In genomic region chr17:30222837-30223236, GRCm38 (mm10) we compare ENCODE assay signal across 20 mouse cellular contexts.
A peak's percentile ranks its signal among the peaks of the same experiment; 100 is the strongest.
DNase-seq lines count a peak whose midpoint lies in the region; ATAC-seq lines count a peak whose summit lies in the region.
"Had no signal": no experiment of that assay in that cellular context is flagged by ENCODE, and none has a peak within 500 bp of the region (broad histone marks: within the 10 kb centered on the region; RNA-seq: fewer than 3 reads in every experiment).

No protein-coding gene starts in this region.

- ATAC-seq in hindbrain, embryonic 12.5 days (ENCODE audit: low FRiP score): no peak
- ATAC-seq in hindbrain, embryonic 13.5 days (ENCODE audit: low FRiP score): no peak
- ATAC-seq in midbrain, embryonic 12.5 days (ENCODE audit: low FRiP score, low read depth): no peak
- no peak for ATAC-seq in midbrain, embryonic 15.5 days (replicated peaks)
- ATAC-seq: forebrain, embryonic 14.5 days had no signal

- 62% methylated on average over 12 of the region's 12 CpGs for WGBS in hindbrain, embryonic 12.5 days
- WGBS in hindbrain, embryonic 13.5 days: 37% methylated on average over 12 of the region's 12 CpGs
- 46% methylated on average over 12 of the region's 12 CpGs for WGBS in midbrain, embryonic 12.5 days
- 29% methylated on average over 12 of the region's 12 CpGs for WGBS in midbrain, embryonic 15.5 days
- WGBS in embryonic facial prominence, embryonic 10.5 days: 86% methylated on average over 12 of the region's 12 CpGs

- peaks cover 41% of the 10 kb centered on the region for H3K4me1 ChIP-seq in hindbrain, embryonic 12.5 days
- H3K4me1 ChIP-seq in hindbrain, embryonic 13.5 days (replicated peaks): peaks cover 52% of the 10 kb centered on the region
- H3K4me1 ChIP-seq in midbrain, embryonic 12.5 days: peaks cover 47% of the 10 kb centered on the region
- H3K4me1 ChIP-seq in midbrain, embryonic 15.5 days: peaks cover 40% of the 10 kb centered on the region
- H3K4me1 ChIP-seq in embryonic facial prominence, embryonic 10.5 days: peaks cover 36% of the 10 kb centered on the region

- H3K27me3 ChIP-seq in hindbrain, embryonic 12.5 days: no peaks in the 10 kb centered on the region
- H3K27me3 ChIP-seq in hindbrain, embryonic 13.5 days: no peaks in the 10 kb centered on the region
- H3K27me3 ChIP-seq in midbrain, embryonic 12.5 days: no peaks in the 10 kb centered on the region; the same call in 1 of the 2 replicates
- H3K27me3 ChIP-seq in midbrain, embryonic 15.5 days (replicated peaks): no peaks in the 10 kb centered on the region
- H3K27me3 ChIP-seq in embryonic facial prominence, embryonic 10.5 days (replicated peaks; ENCODE audit: low read depth, poor library complexity, severe bottlenecking): no peaks in the 10 kb centered on the region
- H3K27me3 ChIP-seq: embryonic facial prominence, embryonic 12.5 days had no signal

- H3K9ac ChIP-seq in hindbrain, embryonic 12.5 days: 0 out of 2 replicates have a peak overlapping the region, but pooled peaks have one; percentile 10
- no peak overlapping the region for H3K9ac ChIP-seq in hindbrain, embryonic 13.5 days
- no peak overlapping the region for H3K9ac ChIP-seq in midbrain, embryonic 12.5 days (replicated peaks)
- H3K9ac ChIP-seq in midbrain, embryonic 15.5 days: no peak overlapping the region
- H3K9ac ChIP-seq: embryonic facial prominence, embryonic 12.5 days had no signal

- peaks cover 7% of the 10 kb centered on the region; the same call in 1 of the 2 replicates for H3K36me3 ChIP-seq in hindbrain, embryonic 12.5 days
- peaks cover 19% of the 10 kb centered on the region for H3K36me3 ChIP-seq in hindbrain, embryonic 13.5 days
- H3K36me3 ChIP-seq in midbrain, embryonic 12.5 days: peaks cover 9% of the 10 kb centered on the region; the same call in 1 of the 2 replicates
- no peaks in the 10 kb centered on the region for H3K36me3 ChIP-seq in midbrain, embryonic 15.5 days (replicated peaks)
- H3K36me3 ChIP-seq in embryonic facial prominence, embryonic 10.5 days (replicated peaks): peaks cover 14% of the 10 kb centered on the region; the same call in 1 of the 2 replicates

- no peaks in the 10 kb centered on the region for H3K9me3 ChIP-seq in hindbrain, embryonic 12.5 days (replicated peaks)
- H3K9me3 ChIP-seq in hindbrain, embryonic 13.5 days: no peaks in the 10 kb centered on the region
- H3K9me3 ChIP-seq in midbrain, embryonic 12.5 days: no peaks in the 10 kb centered on the region
- no peaks in the 10 kb centered on the region for H3K9me3 ChIP-seq in midbrain, embryonic 15.5 days
- H3K9me3 ChIP-seq in embryonic facial prominence, embryonic 10.5 days: no peaks in the 10 kb centered on the region
- H3K9me3 ChIP-seq: embryonic facial prominence, embryonic 12.5 days; G1E; heart, embryonic 10.5 days had no signal

- peak overlapping the region; percentile 44 for H3K27ac ChIP-seq in hindbrain, embryonic 12.5 days
- H3K27ac ChIP-seq in hindbrain, embryonic 13.5 days: no peak overlapping the region
- peak overlapping the region; percentile 7; the same call in 1 of the 2 replicates for H3K27ac ChIP-seq in midbrain, embryonic 12.5 days (replicated peaks)
- H3K27ac ChIP-seq in midbrain, embryonic 15.5 days: no peak overlapping the region
- peak overlapping the region; percentile 26; the same call in 1 of the 2 replicates for H3K27ac ChIP-seq in embryonic facial prominence, embryonic 10.5 days (replicated peaks)
- H3K27ac ChIP-seq: embryonic facial prominence, embryonic 12.5 days; heart, embryonic 10.5 days; hindbrain, postnatal 0 days had no signal

- DNase-seq in embryonic facial prominence, embryonic 10.5 days (ENCODE audit: low spot score): no peak
- no peak for DNase-seq in left cerebral cortex, postnatal 4 days
- no peak for DNase-seq in thymus, postnatal 14 days
- DNase-seq: adrenal gland, postnatal 10 days; cerebellum, adult 11 months; cerebellum, adult 8-10 months; cerebellum, postnatal 14 days; embryo, embryonic 11 days; gastrocnemius, postnatal 10 days; heart, adult 18-20 months; heart, postnatal 10 days had no signal

- no peak overlapping the region for H3K4me2 ChIP-seq in hindbrain, embryonic 12.5 days (replicated peaks)
- no peak overlapping the region for H3K4me2 ChIP-seq in hindbrain, embryonic 13.5 days
- H3K4me2 ChIP-seq in midbrain, embryonic 12.5 days (replicated peaks): 0 out of 2 replicates have a peak overlapping the region, but pooled peaks have one; percentile 8
- H3K4me2 ChIP-seq in midbrain, embryonic 15.5 days: no peak overlapping the region
- H3K4me2 ChIP-seq: embryonic facial prominence, embryonic 12.5 days had no signal

- no peak overlapping the region for H3K4me3 ChIP-seq in hindbrain, embryonic 12.5 days
- H3K4me3 ChIP-seq in hindbrain, embryonic 13.5 days: no peak overlapping the region
- H3K4me3 ChIP-seq in midbrain, embryonic 12.5 days: no peak overlapping the region
- H3K4me3 ChIP-seq in midbrain, embryonic 15.5 days: no peak overlapping the region
- H3K4me3 ChIP-seq in embryonic facial prominence, embryonic 10.5 days: no peak overlapping the region
- H3K4me3 ChIP-seq: embryonic facial prominence, embryonic 12.5 days; heart, embryonic 10.5 days had no signal

- intact Hi-C loops in left cerebral cortex, postnatal 4 days (cut with DNase I): no loop called here

Comparison
In these comparisons a context has a peak if more than half of its experiments do, and no peak if none do; other contexts are left out.
1. H3K27ac ChIP-seq: peak in hindbrain, embryonic 12.5 days (single experiment), midbrain, embryonic 12.5 days (single experiment) and embryonic facial prominence, embryonic 10.5 days (single experiment); none in hindbrain, embryonic 13.5 days (single experiment) and midbrain, embryonic 15.5 days (single experiment).